In genomic region chr11:75938379-75938906, GRCm38 (mm10) we compare ENCODE assay signal across 9 mouse cellular contexts. TPM values are rescaled to one million over a fixed set of nuclear protein-coding genes. Genes with fewer than 3 reads are reported as not detected.
DNase-seq lines count a peak whose midpoint lies in the region; ATAC-seq and TF ChIP-seq lines count a peak whose summit lies in the region.
"Had no signal": no experiment of that assay in that cellular context is flagged by ENCODE, and none has a peak within 500 bp of the region (broad histone marks: within the 10 kb centered on the region; RNA-seq: fewer than 3 reads in every experiment).

TSS of gene Rph3al (minus strand) at chr11:75938429.

- no peak for ATAC-seq in midbrain, embryonic 12.5 days (ENCODE audit: low FRiP score, low read depth)
- no peak for ATAC-seq in cerebellum, adult (ENCODE audit: insufficient number of reproducible peaks, low FRiP score, low TSS enrichment)

- peak within 1 kb of the TSS; percentile 90 for H3K27ac ChIP-seq in kidney, adult 2 months (ENCODE audit: insufficient read depth, low read depth, low read length)
- H3K27ac ChIP-seq in midbrain, embryonic 12.5 days (replicated peaks), result no peak within 1 kb of the TSS; the same call in 1 of the 2 replicates
- no peak within 1 kb of the TSS for H3K27ac ChIP-seq in thymus, adult 2 months (ENCODE audit: control insufficient read depth, insufficient read depth, low read length)

- no peak for TF ChIP-seq CTCF in kidney, adult 2 months (conservative IDR thresholded peaks at IDR 0.05; ENCODE audit: insufficient read depth, insufficient read length, low read depth, low read length)
- TF ChIP-seq CTCF in thymus, adult 2 months (IDR thresholded peaks at IDR 0.05; ENCODE audit: borderline replicate concordance, control insufficient read depth, extremely low read depth, insufficient read depth, low read length, poor library complexity), result no peak

- no peak for TF ChIP-seq POLR2A in kidney, adult 2 months (IDR thresholded peaks at IDR 0.05; ENCODE audit: low read depth, low read length)
- TF ChIP-seq POLR2A in thymus, adult 2 months (IDR thresholded peaks at IDR 0.05; ENCODE audit: control insufficient read depth, extremely low read depth, insufficient read depth, low read length, poor library complexity), result no peak

- peak within 1 kb of the TSS; percentile 28; the same call in 1 of the 2 replicates for H3K9ac ChIP-seq in midbrain, embryonic 12.5 days (replicated peaks)

- H3K4me2 ChIP-seq in midbrain, embryonic 12.5 days (replicated peaks), result no peak within 1 kb of the TSS

- peak within 1 kb of the TSS; percentile 37; the same call in 1 of the 2 replicates for H3K4me3 ChIP-seq in kidney, adult 2 months (ENCODE audit: insufficient read depth, low read depth, low read length)
- H3K4me3 ChIP-seq in midbrain, embryonic 12.5 days, result no peak within 1 kb of the TSS
- H3K4me3 ChIP-seq in thymus, adult 2 months (ENCODE audit: control insufficient read depth, insufficient read depth, low read length), result no peak within 1 kb of the TSS
- H3K4me3 ChIP-seq: myocyte had no signal

- no peaks in the 10 kb centered on the region for H3K27me3 ChIP-seq in kidney, adult 2 months (replicated peaks; ENCODE audit: control insufficient read depth, insufficient read depth, low read length)
- H3K27me3 ChIP-seq in midbrain, embryonic 12.5 days, result 0 out of 2 replicates have a peak, but pooled peaks cover 6% of the 10 kb centered on the region
- no peaks in the 10 kb centered on the region for H3K27me3 ChIP-seq in thymus, adult 2 months (ENCODE audit: control insufficient read depth, insufficient read depth, low read length)

- peaks cover 31% of the 10 kb centered on the region for H3K4me1 ChIP-seq in kidney, adult 2 months (ENCODE audit: control insufficient read depth, insufficient read depth, low read length)
- peaks cover 10% of the 10 kb centered on the region for H3K4me1 ChIP-seq in midbrain, embryonic 12.5 days
- H3K4me1 ChIP-seq in thymus, adult 2 months (replicated peaks; ENCODE audit: control insufficient read depth, insufficient read depth, low read length), result peaks cover 29% of the 10 kb centered on the region

- DNase-seq in gastrocnemius, adult 8-10 months (ENCODE audit: low spot score in 2 of 2), result peak in 1 of 2 experiments; percentile 16
- DNase-seq in gastrocnemius, postnatal 4 days (ENCODE audit: low spot score in 2 of 2), result no peak
- DNase-seq in heart, adult 18-20 months, result peak; percentile 59 to 78
- peak; percentile 64 for DNase-seq in kidney, adult 2 months
- DNase-seq in thymus, postnatal 0 days (ENCODE audit: low spot score), result no peak
- no peak for DNase-seq in thymus, adult 2 months

- H3K36me3 ChIP-seq in kidney, adult 2 months (ENCODE audit: control insufficient read depth, insufficient read depth, low read length), result no peaks in the 10 kb centered on the region
- no peaks in the 10 kb centered on the region for H3K36me3 ChIP-seq in midbrain, embryonic 12.5 days
- no peaks in the 10 kb centered on the region for H3K36me3 ChIP-seq in thymus, adult 2 months (ENCODE audit: control insufficient read depth, insufficient read depth, low read length)

- H3K9me3 ChIP-seq in midbrain, embryonic 12.5 days, result peaks cover 3% of the 10 kb centered on the region; the same call in 1 of the 2 replicates

- 45% methylated on average over 6 of the region's 6 CpGs for WGBS in kidney, adult 2 months
- 65% methylated on average over 6 of the region's 6 CpGs for WGBS in midbrain, embryonic 12.5 days
- WGBS in thymus, adult 2 months, result 80% methylated on average over 6 of the region's 6 CpGs

RNA-seq across cellular contexts. Expression of gene Rph3al, which starts in this region (rescaled TPM):
- 10 to 100 TPM; 14.1 to 17.5 (median 14.9) TPM for total RNA-seq in gastrocnemius, adult 8-10 months (2022)
- total RNA-seq in gastrocnemius, postnatal 4 days (2021), result 1 to 10 TPM; 5.4 to 7.6 TPM
- total RNA-seq in heart, adult 18-20 months (2021), result 10 to 100 TPM in 1 of 2 experiments, 1 to 10 TPM in 1; 7.4 to 10.0 TPM
- polyA plus RNA-seq in kidney, adult 2 months (2012; rRNA removed), result 11.9 and 12.6 TPM in 2 replicates
- polyA plus RNA-seq in midbrain, embryonic 12.5 days (2016; fragmentation: Nextera tagmentation; extraction: Ambion mirVana), result 0.84 and 0.93 TPM in 2 replicates
- polyA plus RNA-seq in thymus, postnatal 0 days (2015; fragmentation: Nextera tagmentation; extraction: Ambion mirVana), result 4.2 and 4.3 TPM in 2 replicates
- polyA plus RNA-seq in thymus, adult 2 months (2012; rRNA removed), result 7.6 TPM in 2 replicates

Comparison
In these comparisons a context has a peak if more than half of its experiments do, and no peak if none do; other contexts are left out.
1. DNase-seq: peak in heart, adult 18-20 months (2 of 2) and kidney, adult 2 months (single experiment); none in gastrocnemius, postnatal 4 days (0 of 2), thymus, postnatal 0 days (single experiment) and thymus, adult 2 months (single experiment).